Mouse (Mus musculus) midbrain, embryonic 10.5 days (tissue): ENCODE data around the gene Btbd19. TPM values are rescaled to one million over a fixed set of nuclear protein-coding genes. Genes with fewer than 3 reads are reported as not detected.

Experiments used
- DNase-seq: peaks from one replicate; pipeline ENCODE4 v3.0.0-alpha.2; 2017; ENCODE audit warnings: low spot score
- H3K27ac ChIP-seq: fragments of 300-500 bp; sonication (generic); replicated peaks from 2 replicates; pipeline ENCODE4 v1.5.1; 2016; ENCODE audit warnings: mild to moderate bottlenecking
- H3K27me3 ChIP-seq: fragments of 300-500 bp; sonication (generic); 2 replicates; pipeline ENCODE4 v1.6.1; 2016; ENCODE audit warnings: low read depth, mild to moderate bottlenecking; ENCODE audit not compliant: poor library complexity, severe bottlenecking
- H3K36me3 ChIP-seq: fragments of 300-500 bp; sonication (generic); 2 replicates; pipeline ENCODE4 v1.6.1; 2016; ENCODE audit warnings: mild to moderate bottlenecking, moderate library complexity
- H3K4me1 ChIP-seq: fragments of 300-500 bp; sonication (generic); 2 replicates; pipeline ENCODE4 v1.6.1; 2016
- H3K4me3 ChIP-seq: fragments of 300-500 bp; sonication (generic); 2 replicates; pipeline ENCODE4 v1.5.1; 2016; ENCODE audit warnings: mild to moderate bottlenecking, moderate library complexity
- H3K9me3 ChIP-seq: fragments of 300-500 bp; sonication (generic); replicated peaks from 2 replicates; pipeline ENCODE4 v1.6.1; 2016; ENCODE audit warnings: mild to moderate bottlenecking
- WGBS: fragments of 180-500 bp; shearing (Covaris S2); methylation state at CpG from one replicate; pipeline ENCODE4 v1.1.7; 2016; 5-methylcytosine and 5-hydroxymethylcytosine counted together
- polyA plus RNA-seq: library from polyadenylated mRNA; unstranded; fragments of >200 nt; fragmentation: Nextera tagmentation; extraction: Ambion mirVana; gene quantifications from 2 replicates; pipeline ENCODE4 v1.2.1, GENCODE M21; 2016

Gene Btbd19
- polyA plus RNA-seq, 1 experiment from 2014 or later = 5.4 TPM

DNA sequence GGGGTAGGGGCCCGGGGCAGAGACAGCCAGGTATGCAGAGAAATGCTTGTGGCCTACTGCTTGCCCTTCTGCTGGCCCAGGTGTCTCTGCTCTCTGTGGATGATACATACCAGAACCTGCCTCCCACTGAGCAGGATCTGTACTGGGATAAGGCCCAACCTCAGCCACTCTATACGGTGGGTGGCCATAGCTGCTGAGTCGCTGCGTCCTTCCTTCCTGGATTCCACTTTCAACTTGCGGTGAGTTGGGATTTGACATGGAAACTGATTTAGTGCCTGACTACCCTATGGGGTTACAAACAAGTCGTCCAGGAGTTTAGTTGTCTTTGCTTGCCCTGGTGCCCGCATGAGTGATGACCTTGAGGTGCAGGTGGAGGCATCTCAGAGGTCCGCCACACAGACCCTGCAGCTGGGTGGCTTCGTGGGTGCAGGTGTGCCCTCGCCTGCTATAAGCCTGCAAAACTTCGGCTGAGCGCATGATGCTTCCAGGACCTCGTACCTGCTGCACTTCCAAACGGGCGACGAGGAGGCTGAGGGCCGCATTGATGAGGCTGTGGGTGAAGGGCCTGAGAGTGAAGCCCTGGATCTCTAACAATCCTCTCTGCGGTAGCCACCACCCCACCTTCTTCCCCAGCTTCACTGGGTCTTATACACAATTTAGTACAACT is 22.7 kb upstream of the Btbd19 start:
- WGBS = 90% methylated on average over 18 of the region's 18 CpGs
- H3K4me1 ChIP-seq = peaks cover 7% of the 10 kb centered on the region
- no peak overlapping the region for H3K27ac ChIP-seq
- H3K36me3 ChIP-seq = peaks cover 54% of the 10 kb centered on the region
- no peak for DNase-seq
- 0 out of 2 replicates have a peak, but pooled peaks cover 5% of the 10 kb centered on the region for H3K27me3 ChIP-seq
- no peak overlapping the region for H3K4me3 ChIP-seq
- H3K9me3 ChIP-seq = no peaks in the 10 kb centered on the region

DNA sequence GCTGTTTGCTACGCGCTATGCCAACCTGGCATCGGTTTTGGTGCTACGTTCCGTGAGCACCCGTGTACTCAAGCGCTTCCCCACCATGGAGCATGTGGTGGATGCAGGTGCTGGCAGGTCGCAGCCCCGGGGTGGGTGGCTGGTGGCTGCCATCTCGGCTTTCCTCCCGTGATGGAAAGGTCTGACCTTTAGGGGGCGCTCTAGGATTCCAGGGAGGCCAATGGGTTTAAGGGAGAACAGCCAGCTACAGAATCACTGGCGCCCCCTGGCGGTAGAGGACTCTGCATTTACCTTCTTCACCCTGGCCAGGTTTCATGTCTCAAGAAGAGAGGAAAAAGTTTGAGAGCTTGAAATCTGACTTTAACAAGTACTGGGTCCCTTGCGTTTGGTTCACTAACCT is 20.7 kb upstream of the Btbd19 start:
- H3K4me1 ChIP-seq = 0 out of 2 replicates have a peak, but pooled peaks cover 3% of the 10 kb centered on the region
- 30% methylated on average over 15 of the region's 15 CpGs for WGBS
- H3K4me3 ChIP-seq = no peak overlapping the region
- H3K27ac ChIP-seq = no peak overlapping the region
- peak; percentile 84 for DNase-seq
- H3K9me3 ChIP-seq = no peaks in the 10 kb centered on the region
- H3K27me3 ChIP-seq = 0 out of 2 replicates have a peak, but pooled peaks cover 5% of the 10 kb centered on the region
- peaks cover 35% of the 10 kb centered on the region for H3K36me3 ChIP-seq

- DNase-seq = no peak
- H3K27ac ChIP-seq = no peak overlapping the region
- H3K4me3 ChIP-seq = no peak overlapping the region
- 0 out of 2 replicates have a peak, but pooled peaks cover 5% of the 10 kb centered on the region for H3K27me3 ChIP-seq
- H3K36me3 ChIP-seq = peaks cover 26% of the 10 kb centered on the region
- no peaks in the 10 kb centered on the region for H3K9me3 ChIP-seq
- 0 out of 2 replicates have a peak, but pooled peaks cover 5% of the 10 kb centered on the region for H3K4me1 ChIP-seq
- WGBS = 92% methylated on average over 13 of the region's 13 CpGs
Measured at GRCm38 (mm10) chr4:117145248-117145647, 19.7 kb upstream of the Btbd19 start.

- Histone ChIP-seq H3K9me3 (no peaks in the 10 kb centered on the region), H3K27me3 (0 out of 2 replicates have a peak, but pooled peaks cover 5% of the 10 kb centered on the region), H3K4me1 (peaks cover 16% of the 10 kb centered on the region), H3K27ac (no peak overlapping the region), H3K4me3 (no peak overlapping the region), H3K36me3 (0 out of 2 replicates have a peak, but pooled peaks cover 5% of the 10 kb centered on the region)
- no peak for DNase-seq
- WGBS = 73% methylated on average over 7 of the region's 7 CpGs
Measured at GRCm38 (mm10) chr4:117143023-117143422, 17.5 kb upstream of the Btbd19 start.

- no peak overlapping the region for H3K27ac ChIP-seq
- 0 out of 2 replicates have a peak, but pooled peaks cover 5% of the 10 kb centered on the region for H3K27me3 ChIP-seq
- no peak for DNase-seq
- H3K4me3 ChIP-seq = no peak overlapping the region
- H3K9me3 ChIP-seq = no peaks in the 10 kb centered on the region
- peaks cover 25% of the 10 kb centered on the region for H3K4me1 ChIP-seq
- no peaks in the 10 kb centered on the region for H3K36me3 ChIP-seq
- WGBS = 40% methylated on average over 4 of the region's 4 CpGs
Measured at GRCm38 (mm10) chr4:117140613-117141012, 15.1 kb upstream of the Btbd19 start.

DNA sequence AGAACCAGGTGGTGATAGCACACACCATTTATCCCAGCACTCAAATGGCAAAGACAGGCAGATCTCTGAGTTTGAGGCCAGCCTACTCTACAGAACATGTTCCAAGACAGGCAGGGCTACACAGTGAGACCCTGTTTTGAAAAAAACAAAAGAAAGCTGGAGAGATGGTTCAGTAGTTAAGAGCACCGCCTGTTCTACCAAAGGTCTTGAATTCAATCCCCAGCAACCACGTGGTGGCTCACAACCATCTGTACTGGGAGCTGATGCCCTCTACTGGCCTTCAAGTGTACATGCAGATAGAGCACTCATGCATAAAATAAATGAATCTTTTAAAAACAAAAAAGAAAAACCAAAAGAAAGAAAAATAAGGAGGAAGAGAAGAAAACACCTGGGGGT is 13.7 kb upstream of the Btbd19 start:
- H3K27me3 ChIP-seq = 0 out of 2 replicates have a peak, but pooled peaks cover 5% of the 10 kb centered on the region
- 0% methylated on average over 2 of the region's 2 CpGs for WGBS
- H3K36me3 ChIP-seq = no peaks in the 10 kb centered on the region
- no peaks in the 10 kb centered on the region for H3K9me3 ChIP-seq
- DNase-seq = no peak
- H3K4me1 ChIP-seq = peaks cover 39% of the 10 kb centered on the region
- H3K27ac ChIP-seq = peak overlapping the region; percentile 39; the same call in 1 of the 2 replicates
- H3K4me3 ChIP-seq = no peak overlapping the region

GRCm38 (mm10) chr4:117138295-117139216 is 13.0 kb upstream of the Btbd19 start:
- H3K27ac ChIP-seq = peak overlapping the region; percentile 39; the same call in 1 of the 2 replicates
- 67% methylated on average over 16 of the region's 17 CpGs for WGBS
- DNase-seq = no peak

GRCm38 (mm10) chr4:117136034-117136433 is 10.5 kb upstream of the Btbd19 start:
- WGBS = 22% methylated on average over 8 of the region's 8 CpGs
- no peak for DNase-seq
- Histone ChIP-seq H3K4me3 (0 out of 2 replicates have a peak overlapping the region, but pooled peaks have one; percentile 1), H3K27me3 (peaks cover 22% of the 10 kb centered on the region), H3K9me3 (no peaks in the 10 kb centered on the region), H3K36me3 (peaks cover 7% of the 10 kb centered on the region), H3K27ac (no peak overlapping the region), H3K4me1 (peaks cover 66% of the 10 kb centered on the region)

More at GRCm38 (mm10) chr4:117138295-117139216, 13.0 kb upstream of the Btbd19 start:
- H3K4me3 ChIP-seq = no peak overlapping the region
- no peaks in the 10 kb centered on the region for H3K9me3 ChIP-seq
- no peaks in the 10 kb centered on the region for H3K36me3 ChIP-seq
- H3K27me3 ChIP-seq = no peaks in the 10 kb centered on the region
- peaks cover 44% of the 10 kb centered on the region for H3K4me1 ChIP-seq

DNA sequence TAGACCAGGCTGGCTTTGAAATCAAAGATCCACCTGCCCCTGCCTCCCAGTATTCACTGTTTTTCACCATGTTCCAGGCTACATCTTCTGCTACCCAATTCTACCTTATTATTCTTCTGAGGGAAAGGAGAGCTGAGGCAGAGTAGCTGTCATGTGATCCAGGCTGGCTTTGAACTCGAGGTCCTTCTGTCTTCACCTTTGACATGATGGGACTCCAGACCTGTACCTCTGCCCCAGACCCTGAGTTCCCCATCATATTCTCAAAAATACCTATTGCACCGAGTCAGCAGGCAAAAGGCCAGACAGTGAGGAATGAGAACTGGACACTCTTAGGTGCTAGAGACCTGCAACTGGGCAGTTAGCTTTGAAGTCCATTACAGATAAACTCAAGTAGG is 9.1 kb upstream of the Btbd19 start:
- peak overlapping the region; percentile 95; the same call in 1 of the 2 replicates for H3K4me3 ChIP-seq
- H3K36me3 ChIP-seq = peaks cover 21% of the 10 kb centered on the region
- DNase-seq = no peak
- peaks cover 35% of the 10 kb centered on the region for H3K27me3 ChIP-seq
- peaks cover 78% of the 10 kb centered on the region for H3K4me1 ChIP-seq
- peak overlapping the region; percentile 93; the same call in 1 of the 2 replicates for H3K27ac ChIP-seq
- 34% methylated on average over 2 of the region's 2 CpGs for WGBS
- no peaks in the 10 kb centered on the region for H3K9me3 ChIP-seq

GRCm38 (mm10) chr4:117133817-117134600 is 8.5 kb upstream of the Btbd19 start, which contains the start of gene Plk3:
Gene Plk3, minus strand, starts transcription at chr4:117133963.
- Histone ChIP-seq H3K9me3 (no peaks in the 10 kb centered on the region), H3K27ac (peak within 1 kb of the TSS; percentile 93), H3K4me1 (peaks cover 79% of the 10 kb centered on the region), H3K4me3 (peak within 1 kb of the TSS; percentile 95), H3K27me3 (peaks cover 35% of the 10 kb centered on the region), H3K36me3 (peaks cover 27% of the 10 kb centered on the region)
- DNase-seq = peak; percentile 96
- WGBS = 2% methylated on average over 46 of the region's 48 CpGs

GRCm38 (mm10) chr4:117133366-117133796 is 7.9 kb upstream of the Btbd19 start:
- peaks cover 33% of the 10 kb centered on the region for H3K36me3 ChIP-seq
- H3K27me3 ChIP-seq = peaks cover 35% of the 10 kb centered on the region
- H3K4me3 ChIP-seq = peak overlapping the region; percentile 95
- under 1% methylated on average over 42 of the region's 42 CpGs for WGBS
- H3K9me3 ChIP-seq = no peaks in the 10 kb centered on the region
- peaks cover 78% of the 10 kb centered on the region for H3K4me1 ChIP-seq
- no peak for DNase-seq
- peak overlapping the region; percentile 93 for H3K27ac ChIP-seq

DNA sequence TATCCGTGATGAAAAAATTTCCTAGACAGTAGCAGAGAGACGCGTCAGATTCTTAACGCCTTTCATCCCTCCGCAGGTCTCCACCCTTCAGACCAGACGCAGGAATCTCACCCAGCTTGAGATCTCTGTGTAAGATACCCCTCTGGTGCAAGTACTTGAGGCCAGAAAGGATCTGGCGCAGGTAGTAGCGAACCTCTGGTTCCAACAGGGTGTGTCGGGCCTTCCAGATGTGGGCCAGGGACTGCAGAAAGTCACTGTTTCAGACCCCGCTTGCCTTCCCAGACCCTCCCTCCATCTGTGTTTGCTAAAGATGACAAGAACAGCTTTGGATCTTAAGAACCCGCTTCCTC is 7.2 kb upstream of the Btbd19 start:
- DNase-seq = no peak
- H3K4me3 ChIP-seq = peak overlapping the region; percentile 95
- peak overlapping the region; percentile 93 for H3K27ac ChIP-seq
- H3K4me1 ChIP-seq = peaks cover 81% of the 10 kb centered on the region
- H3K9me3 ChIP-seq = no peaks in the 10 kb centered on the region
- peaks cover 39% of the 10 kb centered on the region for H3K36me3 ChIP-seq
- peaks cover 35% of the 10 kb centered on the region for H3K27me3 ChIP-seq
- 2% methylated on average over 11 of the region's 11 CpGs for WGBS
